Mouse (Mus musculus) common myeloid progenitor, adult 5-6 weeks (primary cell): Measurements from ENCODE around the gene Olfr466. TPM values are rescaled to one million over a fixed set of nuclear protein-coding genes. Genes with fewer than 3 reads are reported as not detected.

ENCODE experiments used
- ATAC-seq: replicated peaks from 2 replicates; pipeline ENCODE4 v1.8.0; 2016; ENCODE audit warnings: low read depth, mild to moderate bottlenecking, moderate TSS enrichment, inconsistent platforms; ENCODE audit not compliant: poor library complexity, severe bottlenecking
- total RNA-seq: library from RNA; stranded (forward); fragments of 200-1000, 187-1606 nt; gene quantifications from 2 replicates; pipeline ENCODE4 v1.2.3, GENCODE M21; 2017

The Olfr466 gene
- total RNA-seq = not detected in 2 replicates

GRCm38 (mm10) chr13:65149940-65150339, at the start of gene Olfr466:
Olfr466 (plus strand) TSS chr13:65150240.
- no peak for ATAC-seq

- ATAC-seq = peak; percentile 51; the same call in 1 of the 2 replicates
Observed at GRCm38 (mm10) chr13:65100678-65101077, 49.4 kb upstream of the Olfr466 start.

GRCm38 (mm10) chr13:65101232-65101631, 48.8 kb upstream of the Olfr466 start:
- peak; percentile 62 for ATAC-seq

- ATAC-seq = peak; percentile 82
Observed at GRCm38 (mm10) chr13:65111961-65112360, 38.1 kb upstream of the Olfr466 start.

GRCm38 (mm10) chr13:65112459-65113110, 37.5 kb upstream of the Olfr466 start, which contains the start of gene Mfsd14b:
Mfsd14b (minus strand) TSS chr13:65112975.
- peak; percentile 93 for ATAC-seq

GRCm38 (mm10) chr13:65113239-65113638, 36.8 kb upstream of the Olfr466 start:
- ATAC-seq = peak; percentile 30

- ATAC-seq = no peak
Observed at GRCm38 (mm10) chr13:65120984-65121383, 29.1 kb upstream of the Olfr466 start.

GRCm38 (mm10) chr13:65122111-65122510, 27.9 kb upstream of the Olfr466 start:
- peak; percentile 93 for ATAC-seq

GRCm38 (mm10) chr13:65127063-65127847, 22.8 kb upstream of the Olfr466 start:
- ATAC-seq = peak; percentile 29; the same call in 1 of the 2 replicates

GRCm38 (mm10) chr13:65137789-65138188, 12.3 kb upstream of the Olfr466 start, which contains the start of gene Olfr465-ps1:
Olfr465-ps1 (plus strand) TSS chr13:65138089.
- no peak for ATAC-seq

GRCm38 (mm10) chr13:65174102-65174501, 24.1 kb downstream of the Olfr466 start:
- ATAC-seq = no peak

GRCm38 (mm10) chr13:65175734-65176471, 25.9 kb downstream of the Olfr466 start:
- ATAC-seq = peak; percentile 93

GRCm38 (mm10) chr13:65176472-65177091, 26.5 kb downstream of the Olfr466 start:
- no peak for ATAC-seq

GRCm38 (mm10) chr13:65200667-65201066, 50.6 kb downstream of the Olfr466 start:
- no peak for ATAC-seq

Other genes with a start within 250 kb of the Olfr466 start
- gene Cntnap3, start 246.3 kb upstream of the Olfr466 start, total RNA-seq = not detected in 2 replicates
- not detected in 2 replicates for gene Spata31, start 232.8 kb upstream of the Olfr466 start, total RNA-seq
- gene Spata31d1c, start 117.2 kb upstream of the Olfr466 start, total RNA-seq = not detected in 2 replicates
- gene Prss47, start 97.5 kb upstream of the Olfr466 start, total RNA-seq = not detected in 2 replicates
- 53.2 and 73.7 TPM in 2 replicates for gene Mfsd14b, start 37.3 kb upstream of the Olfr466 start, total RNA-seq
- gene Olfr465-ps1, start 12.2 kb upstream of the Olfr466 start, total RNA-seq = not detected in 2 replicates
- gene Nlrp4f, start 55.7 kb downstream of the Olfr466 start, total RNA-seq = not detected in 2 replicates
- gene Gm10775, start 109.3 kb downstream of the Olfr466 start, total RNA-seq = not detected in 2 replicates
- 47.7 and 51.6 TPM in 2 replicates for gene Zfp369, start 128.6 kb downstream of the Olfr466 start, total RNA-seq